Mouse (Mus musculus): Measurements from ENCODE around the gene Zbtb12. TPM values are rescaled to one million over a fixed set of nuclear protein-coding genes. Genes with fewer than 3 reads are reported as not detected.

The Zbtb12 gene
- total RNA-seq, 2 experiments from 2014 or later = 6.5 to 8.6 TPM

DNA sequence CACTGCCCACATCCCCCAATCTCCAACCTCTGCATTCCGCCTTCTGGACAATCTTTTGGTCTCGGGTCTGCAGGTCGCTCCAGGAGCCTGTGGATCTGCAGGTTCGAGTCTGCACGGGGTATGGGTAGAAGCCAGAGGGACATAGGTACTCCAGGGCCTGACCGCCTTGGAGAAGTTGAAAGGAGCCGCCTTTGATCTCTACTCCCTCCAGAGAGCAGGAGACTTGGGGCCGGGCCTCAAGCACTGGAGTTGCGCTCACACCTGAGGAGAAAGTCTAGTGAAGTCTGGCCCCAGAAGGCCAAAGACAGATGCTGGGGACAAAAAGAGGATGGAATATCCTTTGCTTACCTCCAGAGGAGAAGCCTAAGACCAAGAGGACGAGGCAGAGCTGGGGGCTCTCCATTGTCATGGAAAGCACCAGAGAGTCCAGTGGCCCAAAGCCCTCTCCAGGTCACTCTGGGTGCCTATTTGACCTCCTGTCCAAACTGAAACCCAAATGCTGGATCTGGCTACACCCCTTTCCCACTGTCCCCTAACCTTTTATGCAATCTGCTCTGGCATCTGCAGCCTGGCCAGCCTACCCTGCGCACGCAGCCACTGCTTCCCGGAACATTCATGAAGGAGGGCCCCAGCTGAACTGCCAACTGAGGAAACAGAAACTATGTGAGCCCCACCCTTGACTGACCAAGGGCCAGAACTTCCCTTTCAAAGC is 17.4 kb upstream of the Zbtb12 start:
- intact Hi-C loops (cut with DNase I) = no loop called here
- no peak for DNase-seq (ENCODE audit: low spot score in 2 of 2)

DNA sequence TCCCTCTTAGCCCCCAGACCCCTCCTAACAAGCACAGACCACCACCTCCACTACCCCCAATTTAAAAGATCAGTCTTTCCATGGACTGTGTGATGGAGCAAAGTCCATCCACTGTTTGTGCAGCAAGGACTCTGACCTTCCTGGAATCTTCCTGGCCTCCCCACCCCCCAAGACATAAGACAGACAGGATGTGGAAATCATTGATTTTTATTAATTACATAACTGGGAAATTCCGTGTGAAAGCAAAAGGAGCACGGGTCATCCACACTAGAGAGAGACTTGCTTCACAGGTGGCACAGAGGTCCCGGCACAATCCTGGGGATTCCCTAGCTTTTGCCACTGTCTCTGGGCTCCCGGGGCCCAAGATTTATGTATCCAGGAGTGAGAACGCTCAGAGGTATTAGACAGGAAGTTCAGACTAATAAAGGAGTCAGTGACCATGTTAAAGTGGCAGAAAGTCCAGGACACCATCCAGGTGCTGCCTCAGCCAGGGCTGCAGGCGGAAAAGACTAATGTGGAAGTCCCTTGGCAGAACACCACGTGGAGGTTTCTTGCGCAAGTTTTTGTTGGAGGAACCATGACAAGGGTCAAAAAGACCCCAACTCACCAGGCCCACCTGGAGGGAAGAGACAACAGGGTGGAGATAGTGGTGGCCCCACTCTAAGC is 16.7 kb upstream of the Zbtb12 start, which contains the start of gene Cfb:
Cfb (minus strand) TSS at position 103 of the 666 bp plus-strand sequence.
- intact Hi-C loops (cut with DNase I) = no loop called here

DNA sequence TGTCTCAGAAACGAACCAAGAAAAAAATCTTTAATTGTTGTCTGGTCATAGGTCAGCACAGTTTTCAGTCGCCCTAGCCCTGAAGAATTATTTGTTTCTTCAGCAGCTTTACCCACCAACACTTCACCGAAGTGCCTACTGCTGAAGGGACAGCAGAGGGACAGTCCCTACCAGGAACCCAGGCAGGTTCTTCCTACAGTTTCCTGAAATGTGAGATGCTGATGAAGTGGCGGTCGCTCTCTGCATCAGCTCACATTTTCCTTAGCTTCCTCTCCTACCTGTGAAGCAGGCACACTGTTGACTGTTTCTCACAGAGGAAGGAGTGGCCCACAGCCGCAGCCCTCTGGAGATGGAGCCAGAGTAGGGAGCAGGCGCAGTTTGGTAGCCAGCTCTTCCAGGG is 13.3 kb upstream of the Zbtb12 start:
- no peak for DNase-seq (ENCODE audit: low spot score in 2 of 2)
- intact Hi-C loops (cut with DNase I) = no loop called here

More for the DNA sequence above, 16.7 kb upstream of the Zbtb12 start, which contains the start of gene Cfb:
- DNase-seq (ENCODE audit: low spot score in 2 of 2) = no peak

DNA sequence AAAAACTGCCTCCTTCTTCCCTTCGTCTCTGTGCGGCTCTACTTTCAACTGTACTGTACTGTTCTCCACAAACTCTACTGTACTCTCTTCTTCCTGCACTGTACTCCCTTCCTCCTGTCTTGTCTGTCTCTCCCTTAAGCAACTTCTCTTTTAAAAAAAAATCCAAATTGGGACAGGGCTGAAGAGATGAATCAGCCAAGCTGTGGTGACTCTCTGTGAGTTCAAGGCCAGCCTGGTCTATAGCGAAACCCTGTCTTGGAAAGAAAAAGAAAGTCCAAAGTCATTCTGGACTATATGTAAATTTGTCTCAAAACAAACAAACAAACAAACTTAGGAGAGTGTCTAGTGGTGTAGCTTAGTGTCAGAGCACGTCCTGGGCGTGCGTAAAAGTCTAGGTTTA is 5.0 kb upstream of the Zbtb12 start:
- intact Hi-C loops (cut with DNase I) = no loop called here
- no peak for DNase-seq (ENCODE audit: low spot score in 2 of 2)

DNA sequence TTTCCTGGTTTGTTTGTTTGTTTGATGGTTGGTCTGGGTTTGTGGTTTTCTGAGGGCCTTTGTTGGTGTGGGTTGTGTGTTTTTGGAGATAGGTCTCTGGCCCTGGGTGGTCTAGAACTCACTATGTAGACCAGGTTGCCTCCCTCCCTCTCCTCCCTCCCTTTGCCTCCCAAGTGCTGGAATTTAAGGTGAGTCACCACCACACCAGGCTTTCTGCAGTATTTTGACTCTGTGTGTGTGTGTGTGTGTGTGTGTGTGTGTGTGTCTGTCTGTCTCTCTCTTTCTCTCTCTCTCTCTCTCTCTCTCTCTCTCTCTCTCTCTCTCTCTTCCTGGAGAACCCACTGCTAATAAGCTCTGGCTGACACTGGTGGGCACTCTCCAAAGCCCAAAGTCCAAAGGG is 1.9 kb downstream of the Zbtb12 start:
- no peak for DNase-seq (ENCODE audit: low spot score in 2 of 2)
- intact Hi-C loops (cut with DNase I) = no loop called here

DNA sequence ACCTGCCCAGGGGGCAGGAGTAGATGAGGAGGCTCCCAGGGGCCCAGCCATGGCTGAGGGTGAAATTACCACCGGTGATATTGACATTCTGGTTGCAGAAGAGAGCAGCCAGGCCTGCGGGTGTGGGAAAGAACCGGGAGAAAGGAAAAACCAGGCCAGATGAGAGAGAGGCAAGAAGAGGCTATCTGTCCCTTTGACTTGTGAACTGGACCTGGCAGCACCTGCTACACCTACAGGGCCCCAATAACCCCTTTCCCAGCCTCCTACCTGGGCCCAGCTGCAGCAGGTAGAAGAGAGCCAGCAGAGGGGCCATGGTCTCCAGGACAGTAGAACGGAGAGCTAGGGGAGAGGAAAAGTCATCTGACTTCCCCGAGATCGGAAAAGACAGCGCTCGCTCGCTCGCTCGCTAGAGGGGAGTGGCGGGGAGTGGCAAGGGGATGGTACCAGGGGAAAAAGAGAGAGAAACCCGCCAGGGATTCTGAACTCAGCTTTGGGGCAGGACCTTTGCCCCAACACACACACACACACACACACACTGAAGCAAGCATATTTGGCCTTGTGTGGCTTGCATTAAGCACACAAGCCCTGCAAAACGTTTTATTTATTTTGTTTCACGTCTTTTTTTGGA is 2.5 kb downstream of the Zbtb12 start, which contains the start of gene Gm20547:
Gm20547 (minus strand) TSS at position 360 of the 628 bp plus-strand sequence.
- no peak for DNase-seq (ENCODE audit: low spot score in 2 of 2)
- intact Hi-C loops (cut with DNase I) = no loop called here

DNA sequence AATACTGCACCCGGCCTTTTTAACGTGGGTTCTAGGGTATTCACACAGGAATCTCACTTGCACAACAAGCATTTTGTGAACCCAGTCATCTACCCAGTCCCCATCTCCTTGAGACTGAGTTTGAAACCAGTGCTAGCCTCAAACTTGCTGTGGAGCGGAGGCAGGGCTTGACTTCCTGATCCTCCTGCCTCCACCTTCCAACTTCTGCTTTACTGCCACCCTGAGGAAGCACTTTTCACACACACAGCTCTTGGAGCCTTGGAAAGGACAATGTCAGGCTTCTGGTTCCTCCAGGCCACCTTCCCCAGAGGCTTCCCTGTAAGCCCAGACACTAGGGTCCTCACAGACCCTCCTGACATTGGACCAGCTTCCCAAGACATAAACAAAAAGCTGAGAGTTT is 4.0 kb downstream of the Zbtb12 start:
- no peak for DNase-seq (ENCODE audit: low spot score in 2 of 2)
- intact Hi-C loops (cut with DNase I) = no loop called here

DNA sequence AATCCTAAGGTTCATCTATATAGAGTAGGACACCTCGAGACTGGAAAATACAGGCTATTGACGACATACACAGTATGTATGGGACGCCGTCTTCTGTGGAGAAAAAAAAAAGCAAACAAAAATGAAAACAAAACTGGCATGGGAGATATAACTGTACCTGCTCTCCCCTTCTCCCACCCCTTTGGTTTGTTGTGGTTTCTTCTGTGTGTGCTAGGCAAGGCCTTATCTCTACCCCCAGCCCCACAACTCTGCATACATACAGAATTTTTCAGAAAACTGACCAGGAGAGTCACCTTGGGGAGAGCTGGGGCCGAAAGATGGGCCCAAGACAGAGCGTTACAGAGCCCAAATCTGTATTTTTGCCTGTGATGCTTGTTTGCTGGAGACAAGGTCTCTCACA is 5.4 kb downstream of the Zbtb12 start:
- intact Hi-C loops (cut with DNase I) = no loop called here
- DNase-seq (ENCODE audit: low spot score in 2 of 2) = no peak

DNA sequence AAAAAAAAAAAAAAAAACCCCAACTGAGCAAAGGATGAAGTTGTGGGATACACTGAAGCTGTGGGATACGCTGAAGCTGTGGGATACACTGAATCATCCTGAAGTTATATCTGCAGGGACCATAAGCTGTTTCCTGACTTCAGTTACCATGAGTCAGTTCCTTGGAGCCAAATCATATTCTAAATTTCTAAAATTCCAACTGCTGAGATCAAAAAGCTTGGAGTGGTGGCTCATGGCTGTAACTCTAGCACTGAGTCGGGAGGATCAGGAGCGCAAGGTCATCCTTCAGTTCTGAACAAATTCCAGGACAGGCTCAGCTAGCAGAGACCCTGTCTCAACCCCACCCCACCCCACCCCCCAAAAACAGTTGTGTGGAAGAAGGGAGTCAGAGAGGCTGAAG is 6.3 kb downstream of the Zbtb12 start:
- DNase-seq (ENCODE audit: low spot score in 2 of 2) = no peak
- intact Hi-C loops (cut with DNase I) = no loop called here

DNA sequence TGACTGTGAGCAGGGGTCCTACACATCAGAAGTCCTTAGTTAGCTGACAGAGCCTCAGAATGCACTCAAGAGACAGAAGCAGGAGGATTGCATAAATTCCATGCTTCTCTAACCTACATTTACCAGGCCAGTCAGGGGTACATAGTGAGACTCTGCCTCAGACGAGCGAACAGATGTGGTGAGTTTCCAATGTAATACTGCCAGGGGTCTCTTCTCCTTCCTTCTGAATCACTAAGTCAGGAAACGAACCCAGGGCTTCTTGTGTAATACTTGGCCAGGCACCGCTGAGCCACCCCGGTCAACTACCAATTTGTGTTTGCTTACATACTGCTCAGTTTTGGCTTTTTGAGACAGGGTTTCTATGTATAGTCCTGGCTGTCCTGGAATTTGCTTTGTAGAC is 8.7 kb downstream of the Zbtb12 start:
- intact Hi-C loops (cut with DNase I) = no loop called here
- DNase-seq (ENCODE audit: low spot score in 2 of 2) = no peak

DNA sequence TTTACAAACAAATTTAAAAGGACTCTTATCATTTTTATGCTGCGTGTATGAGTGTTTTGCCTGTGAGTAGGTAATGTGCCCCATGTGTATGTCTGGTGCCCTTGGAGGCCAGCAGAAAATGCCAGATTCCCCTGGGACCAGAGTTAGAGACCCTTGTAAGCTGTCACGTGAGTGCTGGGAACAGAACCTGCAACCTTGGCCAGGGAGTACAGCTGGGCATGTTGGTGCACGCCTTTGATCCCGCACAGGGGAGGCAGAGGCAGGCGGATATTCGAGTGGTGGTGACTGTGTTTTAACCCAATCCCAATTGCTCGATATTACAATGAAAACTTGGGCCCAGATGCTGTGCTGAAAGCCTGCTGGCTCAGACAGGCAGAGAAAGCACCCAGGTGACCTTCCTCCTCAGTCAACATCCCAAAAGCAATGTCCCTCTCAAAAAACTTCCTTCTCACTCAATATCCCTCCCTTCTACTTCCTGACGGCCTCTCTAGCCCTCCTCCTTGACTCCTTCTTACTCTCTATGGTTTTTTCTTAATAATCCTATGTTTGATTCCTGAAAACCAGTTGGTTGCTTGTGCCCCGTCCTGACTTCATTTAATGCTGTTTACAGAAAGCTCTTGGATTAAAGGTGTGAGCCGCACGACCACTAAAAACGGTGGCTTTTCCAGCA is 10.9 kb downstream of the Zbtb12 start:
- no peak for DNase-seq (ENCODE audit: low spot score in 2 of 2)
- intact Hi-C loops (cut with DNase I) = loop anchor here (5.0 kb wide), 2 partner anchors 38 to 53 kb away; partner anchors contain the start of genes Dxo, Nelfe, Skiv2l and Stk19

DNA sequence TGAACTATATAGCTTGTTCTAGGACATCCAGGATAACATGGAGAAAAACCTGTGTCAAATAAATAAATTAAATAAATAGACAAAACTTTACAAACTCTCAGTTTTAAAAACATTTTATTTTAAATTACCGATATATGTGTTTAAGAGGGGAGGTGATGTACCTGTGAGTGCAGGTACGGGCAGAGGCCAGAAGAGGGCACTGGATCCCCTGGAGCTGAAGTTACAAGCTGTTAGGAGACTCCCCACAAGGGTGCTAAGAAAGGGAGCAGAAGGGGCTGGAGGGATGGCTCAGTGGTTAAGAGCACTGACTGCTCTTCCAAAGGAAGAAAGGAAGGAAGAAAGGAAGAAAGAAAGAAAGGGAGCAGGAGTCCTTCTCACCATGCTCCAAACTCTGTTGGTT is 12.1 kb downstream of the Zbtb12 start:
- intact Hi-C loops (cut with DNase I) = loop anchor here (5.0 kb wide), 2 partner anchors 39 to 54 kb away; partner anchors contain the start of genes Dxo, Nelfe, Skiv2l and Stk19
- no peak for DNase-seq (ENCODE audit: low spot score in 2 of 2)

DNA sequence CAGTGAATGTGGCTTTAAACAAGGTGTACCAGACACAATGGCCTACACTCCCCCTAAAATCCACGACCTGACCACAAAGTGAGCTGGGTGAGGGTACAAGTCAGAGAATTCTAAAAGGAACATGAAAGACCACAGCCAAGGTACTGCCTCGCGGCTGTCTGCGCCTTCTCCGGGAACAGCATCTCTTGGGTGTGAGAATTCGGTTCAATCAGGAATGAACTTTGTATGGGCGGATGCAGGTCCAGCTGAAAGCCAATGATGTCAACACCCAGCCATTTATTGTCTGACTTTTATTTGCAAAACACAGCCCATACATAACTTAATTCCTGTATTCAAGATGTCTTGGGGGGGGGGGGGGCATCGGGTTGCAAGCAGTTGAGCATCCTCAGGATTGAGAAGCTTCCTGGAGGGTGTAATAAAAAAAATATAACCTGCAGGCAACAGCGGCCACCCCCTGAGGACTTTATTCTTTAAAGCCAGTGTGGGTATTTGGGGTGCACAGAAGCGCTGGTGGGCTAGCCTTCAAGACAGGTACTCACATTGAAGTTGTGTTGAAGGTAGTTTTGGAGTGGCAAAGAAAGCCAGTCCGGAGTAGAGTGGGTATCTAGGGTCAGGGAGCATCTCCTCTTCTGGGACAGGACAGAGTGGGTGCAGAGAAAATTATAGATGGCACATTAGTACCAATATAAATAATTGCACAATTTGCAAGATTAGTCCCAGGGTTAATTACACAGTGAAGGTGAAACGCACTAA is 14.0 kb downstream of the Zbtb12 start:
- DNase-seq (ENCODE audit: low spot score in 2 of 2) = no peak
- intact Hi-C loops (cut with DNase I) = loop anchor here (5.0 kb wide), 2 partner anchors 41 to 56 kb away; partner anchors contain the start of genes Dxo, Nelfe, Skiv2l and Stk19

DNA sequence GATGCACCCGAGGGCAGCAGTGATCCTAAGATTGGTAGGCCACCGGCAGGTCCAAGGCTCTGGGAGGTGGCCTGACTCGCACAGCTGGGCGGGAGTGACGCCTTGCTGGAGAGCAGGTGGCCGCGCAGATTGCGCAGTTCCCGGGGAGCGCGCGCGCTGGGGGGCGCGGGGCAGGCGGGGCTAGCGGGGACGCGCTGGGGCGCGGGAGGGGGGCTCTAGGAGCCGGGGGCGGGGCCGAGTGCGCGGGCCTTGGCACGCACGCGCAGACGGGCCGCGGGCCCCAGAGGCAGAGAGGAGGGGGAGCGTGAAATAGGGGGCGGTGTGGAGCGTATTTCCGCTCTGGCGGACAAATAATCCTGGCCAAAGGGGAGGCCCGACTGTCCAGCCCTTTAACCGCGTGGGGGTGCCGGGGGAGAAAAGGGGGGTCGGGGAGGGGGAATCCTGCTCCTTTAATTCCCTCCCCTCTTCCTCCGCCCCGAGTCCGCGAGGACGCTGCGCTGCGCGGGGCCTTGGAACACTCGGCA is 14.9 kb downstream of the Zbtb12 start:
- DNase-seq (ENCODE audit: low spot score in 2 of 2) = peak; percentile 90 to 93
- intact Hi-C loops (cut with DNase I) = loop anchor here (5.0 kb wide), 2 partner anchors 42 to 57 kb away; partner anchors contain the start of genes Dxo, Nelfe, Skiv2l and Stk19

DNA sequence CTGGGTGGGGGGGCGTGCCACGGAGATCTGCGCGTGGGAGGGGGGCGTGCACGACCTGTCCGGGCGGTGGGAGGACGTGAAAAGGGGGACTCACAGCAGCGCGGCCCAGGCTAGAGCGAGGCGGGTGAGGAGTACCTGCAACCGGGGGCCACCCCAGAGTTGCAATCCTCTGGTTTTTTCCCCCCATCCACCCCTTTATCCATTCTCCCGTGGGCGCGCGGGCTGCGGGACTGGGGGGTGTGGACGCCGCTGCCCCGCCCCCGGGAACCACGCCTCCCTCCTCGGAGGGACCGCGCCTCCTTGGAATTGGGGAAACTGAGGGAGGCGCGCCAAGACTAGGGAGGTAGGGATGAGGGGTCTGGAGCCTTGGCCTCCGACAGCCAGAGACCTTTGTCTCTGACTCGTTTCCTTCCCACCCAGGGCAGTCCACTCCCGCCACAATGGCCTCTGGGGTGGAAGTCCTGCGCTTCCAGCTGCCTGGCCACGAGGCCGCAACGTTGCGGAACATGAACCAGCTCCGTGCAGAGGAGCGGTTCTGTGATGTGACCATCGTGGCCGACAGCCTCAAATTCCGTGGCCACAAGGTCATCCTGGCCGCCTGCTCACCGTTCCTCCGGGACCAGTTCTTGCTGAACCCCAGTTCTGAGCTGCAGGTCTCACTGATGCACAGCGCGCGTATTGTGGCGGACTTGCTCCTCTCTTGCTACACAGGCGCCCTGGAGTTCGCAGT is 15.7 kb downstream of the Zbtb12 start:
- DNase-seq (ENCODE audit: low spot score in 2 of 2) = peak; percentile 33 to 56
- intact Hi-C loops (cut with DNase I) = loop anchor here (5.0 kb wide), 5 partner anchors 43 to 342 kb away; partner anchors contain the start of genes Dxo, Nelfe, Nfkbil1 and Ppt2

DNA sequence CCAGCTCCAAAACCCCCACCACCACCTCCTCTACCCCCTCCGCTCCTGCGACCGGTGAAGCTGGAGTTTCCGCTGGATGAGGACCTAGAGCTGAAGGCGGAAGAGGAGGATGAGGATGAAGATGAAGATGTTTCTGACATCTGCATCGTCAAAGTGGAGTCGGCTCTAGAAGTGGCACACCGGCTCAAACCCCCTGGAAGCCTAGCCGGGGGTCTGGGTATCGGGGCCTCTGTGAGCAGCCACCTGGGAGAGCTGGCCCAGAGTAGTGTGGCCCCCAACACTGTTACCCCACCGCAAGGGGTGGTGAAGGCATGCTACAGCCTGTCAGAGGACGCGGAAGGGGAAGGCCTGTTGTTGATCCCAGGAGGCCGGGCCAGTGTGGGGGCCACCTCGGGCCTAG is 16.4 kb downstream of the Zbtb12 start:
- intact Hi-C loops (cut with DNase I) = loop anchor here (5.0 kb wide), 3 partner anchors 57 to 342 kb away; partner anchors contain the start of genes Nfkbil1, Ppt2 and Prrt1
- no peak for DNase-seq (ENCODE audit: low spot score in 2 of 2)

DNA sequence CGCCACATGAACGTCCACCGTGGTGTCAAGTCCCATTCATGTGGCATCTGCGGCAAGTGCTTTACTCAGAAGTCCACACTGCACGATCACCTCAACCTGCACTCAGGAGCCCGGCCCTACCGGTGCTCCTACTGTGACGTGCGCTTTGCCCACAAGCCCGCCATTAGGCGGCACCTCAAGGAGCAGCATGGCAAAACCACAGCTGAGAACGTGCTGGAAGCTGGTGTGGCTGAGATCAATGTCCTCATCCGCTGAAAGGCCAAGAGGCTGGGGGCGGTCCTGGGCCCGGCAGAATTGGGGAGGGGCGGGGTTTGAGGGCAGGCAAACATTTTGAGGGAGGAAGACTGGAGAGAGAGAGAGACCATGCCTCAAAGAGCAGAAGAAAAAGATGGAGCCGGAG is 17.1 kb downstream of the Zbtb12 start:
- intact Hi-C loops (cut with DNase I) = loop anchor here (5.0 kb wide), 3 partner anchors 56 to 341 kb away; partner anchors contain the start of genes Nfkbil1, Ppt2 and Prrt1
- DNase-seq (ENCODE audit: low spot score in 2 of 2) = no peak

Data from left cerebral cortex, postnatal 36 days (tissue).